Mouse (Mus musculus): ENCODE results near the gene Plagl1. TPM values are rescaled to one million over a fixed set of nuclear protein-coding genes. Genes with fewer than 3 reads are reported as not detected.

The Plagl1 gene
- total and polyA plus RNA-seq, 2 experiments from 2014 or later: 66.0 to 560 TPM

DNA sequence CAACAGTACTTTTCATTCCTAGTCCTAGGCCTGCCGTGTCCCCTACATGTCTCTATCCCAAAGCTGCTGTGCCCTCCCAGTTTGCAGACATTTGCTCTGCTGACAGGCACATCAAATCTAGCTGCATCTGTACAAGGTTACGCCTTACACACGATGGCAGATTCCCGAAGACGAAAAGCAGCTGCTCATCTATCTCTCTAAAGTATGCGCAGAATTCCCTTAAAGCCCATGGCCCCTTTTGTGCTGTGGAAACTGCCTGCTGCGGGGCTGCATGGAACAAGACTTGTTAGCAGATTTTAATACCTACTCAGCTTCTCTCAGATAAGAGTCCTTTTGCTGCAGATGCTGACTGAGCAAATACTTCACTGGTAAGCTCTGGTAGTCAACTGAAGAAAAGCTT is 119.9 kb downstream of the Plagl1 start:
- Histone ChIP-seq H3K4me1 (ENCODE audit: control insufficient read depth, insufficient read depth) (no peaks in the 10 kb centered on the region), H3K36me3 (replicated peaks; ENCODE audit: control insufficient read depth, insufficient read depth, low read length) (peaks cover 73% of the 10 kb centered on the region), H3K27me3 (ENCODE audit: control insufficient read depth, insufficient read depth, low read length) (no peaks in the 10 kb centered on the region), H3K27ac (ENCODE audit: low read depth) (no peak overlapping the region), H3K4me3 (ENCODE audit: low read depth, low read length) (no peak overlapping the region), H3K9me3 (replicated peaks; ENCODE audit: control insufficient read depth, low read length) (no peaks in the 10 kb centered on the region), H3K4me2 (ENCODE audit: low read depth, low read length) (no peak overlapping the region), H3K9ac (replicated peaks; ENCODE audit: low read depth, low read length) (no peak overlapping the region)
- TF ChIP-seq EP300 (IDR thresholded peaks at IDR 0.05; ENCODE audit: low read depth): no peak
- TF ChIP-seq CTCF (IDR thresholded peaks at IDR 0.05; ENCODE audit: low read depth): no peak
- DNase-seq (ENCODE audit: low spot score): no peak
- no peak for ATAC-seq (ENCODE audit: insufficient read depth, low read depth)
- 51% methylated on average over 7 of the region's 7 CpGs for WGBS

Other genes starting within 250 kb of the Plagl1 start
- gene Utrn, start 191.1 kb upstream of the Plagl1 start, total RNA-seq (2014; rRNA removed; ENCODE audit: low replicate concordance): 50.3 and 61.6 TPM in 2 replicates
- gene Utrn, start 191.1 kb upstream of the Plagl1 start, polyA plus RNA-seq (2015; fragmentation: Nextera tagmentation; extraction: Ambion mirVana): 47.3 and 48.4 TPM in 2 replicates
- gene Stx11, start 96.2 kb upstream of the Plagl1 start, total RNA-seq (2014; rRNA removed; ENCODE audit: low replicate concordance): 4.7 and 5.2 TPM in 2 replicates
- 3.1 and 3.5 TPM in 2 replicates for gene Stx11, start 96.2 kb upstream of the Plagl1 start, polyA plus RNA-seq (2015; fragmentation: Nextera tagmentation; extraction: Ambion mirVana)
- gene Sf3b5, start 55.2 kb upstream of the Plagl1 start, total RNA-seq (2014; rRNA removed; ENCODE audit: low replicate concordance): 21.9 and 30.1 TPM in 2 replicates
- 23.2 and 24.5 TPM in 2 replicates for gene Sf3b5, start 55.2 kb upstream of the Plagl1 start, polyA plus RNA-seq (2015; fragmentation: Nextera tagmentation; extraction: Ambion mirVana)
- gene Zc2hc1b, start 117.5 kb downstream of the Plagl1 start, total RNA-seq (2014; rRNA removed; ENCODE audit: low replicate concordance): not detected in 2 replicates
- gene Zc2hc1b, start 117.5 kb downstream of the Plagl1 start, polyA plus RNA-seq (2015; fragmentation: Nextera tagmentation; extraction: Ambion mirVana): not detected in 2 replicates
- gene Ltv1, start 132.7 kb downstream of the Plagl1 start, total RNA-seq (2014; rRNA removed; ENCODE audit: low replicate concordance): 16.2 and 28.3 TPM in 2 replicates
- 31.5 and 34.8 TPM in 2 replicates for gene Ltv1, start 132.7 kb downstream of the Plagl1 start, polyA plus RNA-seq (2015; fragmentation: Nextera tagmentation; extraction: Ambion mirVana)

Data from heart, postnatal 0 days (tissue).